ENCODE assay signal across 20 mouse cellular contexts in the genomic region with DNA sequence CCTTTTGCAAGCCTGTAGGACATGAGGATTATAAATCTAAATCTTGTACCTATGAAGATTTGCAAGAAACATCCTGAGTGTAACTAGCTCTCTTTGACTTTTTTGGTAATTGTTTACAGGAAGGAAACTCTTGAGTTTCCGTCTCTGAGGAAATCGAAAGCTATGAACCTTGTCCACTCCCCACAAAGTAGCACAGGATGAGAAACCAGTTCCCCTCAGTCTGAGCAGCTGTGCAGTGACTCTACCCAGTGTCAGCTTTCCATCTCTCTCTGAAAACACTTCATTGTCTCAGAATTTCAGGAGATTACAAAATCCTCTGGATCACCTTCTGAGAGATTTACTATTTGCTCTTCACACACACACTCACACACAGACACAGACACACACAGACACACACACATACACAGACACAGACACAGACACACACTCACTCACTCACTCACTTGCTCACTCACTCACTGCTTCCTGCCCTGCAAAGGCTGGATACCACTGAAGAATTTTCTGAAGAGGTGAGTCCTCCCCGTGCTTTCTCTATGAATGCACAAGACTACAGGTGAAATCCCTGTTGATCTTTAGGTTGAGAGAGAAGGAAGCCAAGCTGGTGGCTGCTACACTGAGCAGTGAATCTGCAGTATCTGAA. TPM values are rescaled to one million over a fixed set of nuclear protein-coding genes. Genes with fewer than 3 reads are reported as not detected.
DNase-seq lines count a peak whose midpoint lies in the region; ATAC-seq and TF ChIP-seq lines count a peak whose summit lies in the region.
"Not testable (repeated sequence)": the region's sequence is repeated elsewhere in the genome, so short reads cannot be mapped to it uniquely, and the experiment has no call there.
"Had no signal": no experiment of that assay in that cellular context is flagged by ENCODE, and none has a peak within 500 bp of the region (broad histone marks: within the 10 kb centered on the region; RNA-seq: fewer than 3 reads in every experiment).

A gene (plus strand): TSS at position 218 of the 640 bp plus-strand sequence.

- dilution Hi-C loops in CH12.LX (cut with MboI; ENCODE audit: extremely low pct_ligation_motif_present, extremely low pct_unique_long_range_greater_than_20kb, low sequenced_read_pairs): not testable (repeated sequence)

- in situ Hi-C loops in CH12.LX (cut with MboI; ENCODE audit: low pct_ligation_motif_present, low pct_unique_long_range_greater_than_20kb, low sequenced_read_pairs): not testable (repeated sequence)

- H3K9me3 ChIP-seq in CH12.LX (replicated peaks; ENCODE audit: low read length): not testable (repeated sequence)

- not testable (repeated sequence) for H3K27ac ChIP-seq in CH12.LX (ENCODE audit: insufficient read depth, low read depth)
- peak within 1 kb of the TSS; percentile 12; the same call in 1 of the 2 replicates for H3K27ac ChIP-seq in gastrocnemius, adult 2 months
- peak within 1 kb of the TSS; percentile 82 for H3K27ac ChIP-seq in spleen, adult 2 months (ENCODE audit: insufficient read depth, low read length)

- not testable (repeated sequence) for H3K79me2 ChIP-seq in CH12.LX (replicated peaks; ENCODE audit: control insufficient read depth, extremely low read depth, insufficient read depth, poor library complexity, severe bottlenecking)

- not testable (repeated sequence) for H3K9ac ChIP-seq in CH12.LX (ENCODE audit: insufficient read depth, low read depth)

- TF ChIP-seq RAD21 in CH12.LX (IDR thresholded peaks at IDR 0.05; ENCODE audit: low read depth, low read length): not testable (repeated sequence)

- intact Hi-C loops in gastrocnemius, adult 2 months (cut with DNase I): not testable (repeated sequence)

- 10% methylated on average over 3 of the region's 3 CpGs for WGBS in spleen, adult 2 months

- TF ChIP-seq EP300 in CH12.LX (IDR thresholded peaks at IDR 0.05; ENCODE audit: low read length): not testable (repeated sequence)

- not testable (repeated sequence) for H3K4me3 ChIP-seq in CH12.LX (replicated peaks in 1 of 3; ENCODE audit: low read depth in 2 of 3, low read length in 2 of 3, poor library complexity in 1 of 3)
- H3K4me3 ChIP-seq in gastrocnemius, adult 2 months: peak within 1 kb of the TSS; percentile 35
- peak within 1 kb of the TSS; percentile 34 for H3K4me3 ChIP-seq in spleen, adult 2 months (ENCODE audit: extremely low read depth, insufficient read depth, insufficient read length)

- DNase-seq in B cell, adult 2 months: peak; percentile 30 to 40
- DNase-seq in CH12.LX (ENCODE audit: extremely low read depth); gastrocnemius, adult 2 months: not testable (repeated sequence)
- DNase-seq in induced T-regulatory cell, adult 2 months (ENCODE audit: low read depth): peak; percentile 47
- peak; percentile 3 for DNase-seq in lung, postnatal 10 days
- peak in 1 of 2 experiments; percentile 47 for DNase-seq in spleen, adult 2 months (ENCODE audit: low read depth in 1 of 2, low spot score in 2 of 2)
- peak; percentile 29 for DNase-seq in thymus, postnatal 14 days

- H3K27me3 ChIP-seq in CH12.LX (replicated peaks); spleen, adult 2 months (ENCODE audit: control insufficient read depth, insufficient read depth, low read length): not testable (repeated sequence)

- TF ChIP-seq CTCF in CH12.LX (conservative IDR thresholded peaks at IDR 0.05 in 1 of 2, IDR thresholded peaks at IDR 0.05 in 1 of 2; ENCODE audit: low read depth in 2 of 2, low read length in 2 of 2); gastrocnemius, adult 2 months (IDR thresholded peaks at IDR 0.05); spleen, adult 2 months (IDR thresholded peaks at IDR 0.05; ENCODE audit: extremely low read depth, insufficient read depth, insufficient read length, insufficient replicate concordance): not testable (repeated sequence)

- TF ChIP-seq POLR2A in CH12.LX (IDR thresholded peaks at IDR 0.05; ENCODE audit: low read depth, low read length); spleen, adult 2 months (IDR thresholded peaks at IDR 0.05; ENCODE audit: low read depth, low read length): not testable (repeated sequence)

- peak; percentile 42; the same call in 1 of the 2 replicates for ATAC-seq in megakaryocyte progenitor cell, adult 5-6 weeks (replicated peaks; ENCODE audit: poor library complexity)

- H3K36me3 ChIP-seq in CH12.LX (replicated peaks in 1 of 2; ENCODE audit: control insufficient read depth in 1 of 2, insufficient read depth in 1 of 2, low read length in 1 of 2); spleen, adult 2 months (ENCODE audit: control insufficient read depth, insufficient read depth, low read length): not testable (repeated sequence)

- peak within 1 kb of the TSS; percentile 71; the same call in 1 of the 2 replicates for H3K4me2 ChIP-seq in CH12.LX (ENCODE audit: insufficient read depth, low read depth, poor library complexity, severe bottlenecking)

- H3K4me1 ChIP-seq in CH12.LX (ENCODE audit: control insufficient read depth in 1 of 2, insufficient read depth in 2 of 2); spleen, adult 2 months (ENCODE audit: control insufficient read depth, insufficient read depth, insufficient read length): not testable (repeated sequence)

RNA-seq across cellular contexts. Expression of the gene that starts here (rescaled TPM):
- total RNA-seq in CH12.LX (2012; rRNA removed): 0.04 and 0.08 TPM in 2 replicates
- total RNA-seq in CH12.LX (2014; rRNA removed): 0.13 and 0.14 TPM in 2 replicates
- polyA plus RNA-seq in CH12.LX (2012; ENCODE audit: insufficient read length, low read depth): 0.25 and 0.31 TPM in 2 replicates
- total RNA-seq in gastrocnemius, adult 2 months (2021): under 1 TPM; 0.08 TPM
- 0.20 TPM in 1 of 2 replicates, not detected in the other for total RNA-seq in megakaryocyte progenitor cell, adult 5-6 weeks (2015)
- total RNA-seq in megakaryocyte progenitor cell, adult 5-6 weeks (2017): 0.20 TPM in 1 of 2 replicates, not detected in the other
- 11.4 and 12.9 TPM in 2 replicates for polyA plus RNA-seq in spleen, adult 2 months (2012; rRNA removed)
- total RNA-seq: left cerebral cortex, postnatal 10 days had no signal
- polyA plus RNA-seq: embryonic facial prominence, embryonic 13.5 days; forebrain, embryonic 10.5 days; forebrain, embryonic 15.5 days; G1E; hindbrain, embryonic 11.5 days; hindbrain, embryonic 16.5 days; limb, embryonic 10.5 days; liver, embryonic 13.5 days; midbrain, embryonic 14.5 days; neural tube, embryonic 12.5 days; stomach, embryonic 15.5 days had no signal

Comparison
In these comparisons a context has a peak if more than half of its experiments do, and no peak if none do; other contexts are left out.
1. Peak in ATAC-seq in megakaryocyte progenitor cell, adult 5-6 weeks; RNA of the gene not detected or under 1 TPM.